Mouse (Mus musculus) cerebellum, postnatal 25 days (tissue): ENCODE measurements around the gene Elf1.
"Not testable (repeated sequence)": the region's sequence is repeated elsewhere in the genome, so short reads cannot be mapped to it uniquely, and the experiment has no call there.

Experiments used
- DNase-seq, 2 experiments: peaks; one replicate each; pipeline ENCODE4 v3.0.0; 2021; ENCODE audit warnings: mixed read lengths in 2 of 2

Gene Elf1

GRCm38 (mm10) chr14:79522387-79522786, 41.4 kb downstream of the Elf1 start:
- no peak for DNase-seq

- DNase-seq, result not testable (repeated sequence)
Observed at GRCm38 (mm10) chr14:79526106-79526505, 45.1 kb downstream of the Elf1 start.

- DNase-seq, result no peak
Observed at GRCm38 (mm10) chr14:79527704-79528103, 46.7 kb downstream of the Elf1 start.

GRCm38 (mm10) chr14:79529581-79530554, 48.9 kb downstream of the Elf1 start:
- DNase-seq, result no peak

GRCm38 (mm10) chr14:79530761-79531160, 49.8 kb downstream of the Elf1 start:
- DNase-seq, result no peak

- DNase-seq, result no peak
Observed at GRCm38 (mm10) chr14:79532036-79532776, 51.2 kb downstream of the Elf1 start.

- no peak for DNase-seq
Observed at GRCm38 (mm10) chr14:79533350-79533749, 52.4 kb downstream of the Elf1 start.

GRCm38 (mm10) chr14:79534206-79534605, 53.2 kb downstream of the Elf1 start:
- DNase-seq, result no peak

- not testable (repeated sequence) for DNase-seq
Observed at GRCm38 (mm10) chr14:79534656-79535055, 53.7 kb downstream of the Elf1 start.

GRCm38 (mm10) chr14:79535318-79535717, 54.3 kb downstream of the Elf1 start:
- DNase-seq, result no peak

GRCm38 (mm10) chr14:79536011-79536410, 55.0 kb downstream of the Elf1 start:
- DNase-seq, result no peak

- DNase-seq, result no peak
Observed at GRCm38 (mm10) chr14:79536837-79537236, 55.8 kb downstream of the Elf1 start.

- DNase-seq, result no peak
Observed at GRCm38 (mm10) chr14:79537463-79537862, 56.5 kb downstream of the Elf1 start.

- no peak for DNase-seq
Observed at GRCm38 (mm10) chr14:79537921-79538320, 56.9 kb downstream of the Elf1 start.

- no peak for DNase-seq
Observed at GRCm38 (mm10) chr14:79541606-79542005, 60.6 kb downstream of the Elf1 start.

GRCm38 (mm10) chr14:79549343-79549742, 68.3 kb downstream of the Elf1 start:
- no peak for DNase-seq

GRCm38 (mm10) chr14:79551929-79552328, 70.9 kb downstream of the Elf1 start:
- DNase-seq, result no peak

GRCm38 (mm10) chr14:79552854-79553253, 71.9 kb downstream of the Elf1 start:
- no peak for DNase-seq

GRCm38 (mm10) chr14:79557796-79558195, 76.8 kb downstream of the Elf1 start:
- DNase-seq, result no peak

GRCm38 (mm10) chr14:79562745-79563144, 81.8 kb downstream of the Elf1 start:
- peak; percentile 41 to 72 for DNase-seq

GRCm38 (mm10) chr14:79564784-79565183, 83.8 kb downstream of the Elf1 start:
- no peak for DNase-seq

GRCm38 (mm10) chr14:79573482-79574191, 92.6 kb downstream of the Elf1 start:
- no peak for DNase-seq

GRCm38 (mm10) chr14:79574361-79574760, 93.4 kb downstream of the Elf1 start:
- no peak for DNase-seq
